Mouse (Mus musculus) megakaryocyte, embryonic 14.5 days (primary cell): ENCODE measurements around the gene Opcml.

Experiments
- FLI1 ChIP-seq: IDR thresholded peaks from 2 replicates; pipeline ENCODE4 v1.6.1; 2012; ENCODE audit warnings: low read length, inconsistent platforms, mixed read lengths
- GATA1 ChIP-seq: IDR thresholded peaks from 3 replicates; pipeline ENCODE4 v1.6.1; 2012; ENCODE audit warnings: mixed read lengths, low read length, inconsistent platforms, borderline replicate concordance

GRCm38 (mm10) chr9:28439433-28440191 is 649.0 kb downstream of the Opcml start:
- TF ChIP-seq GATA1 (no peak), FLI1 (no peak)
